Comparison of ENCODE assay signal across 9 mouse cellular contexts in genomic region chr7:112473649-112474435, GRCm38 (mm10). TPM values are rescaled to one million over a fixed set of nuclear protein-coding genes. Genes with fewer than 3 reads are reported as not detected.
A peak's percentile ranks its signal among the peaks of the same experiment; 100 is the strongest.
DNase-seq lines count a peak whose midpoint lies in the region; ATAC-seq and TF ChIP-seq lines count a peak whose summit lies in the region.
"Had no signal": no experiment of that assay in that cellular context is flagged by ENCODE, and none has a peak within 500 bp of the region (broad histone marks: within the 10 kb centered on the region; RNA-seq: fewer than 3 reads in every experiment).

No protein-coding gene starts in this region.

- no peak for DNase-seq in heart, adult 18-20 months
- DNase-seq in embryonic facial prominence, embryonic 11.5 days (ENCODE audit: low spot score), result peak; percentile 77
- DNase-seq in mesoderm, embryonic 11.5 days (ENCODE audit: low read depth, low spot score), result peak; percentile 50
- DNase-seq in natural killer cell, adult 2 months (ENCODE audit: low spot score in 2 of 2), result no peak
- DNase-seq in liver, postnatal 0 days, result no peak
- DNase-seq in testis, postnatal 14 days (ENCODE audit: low spot score), result no peak

- 29% methylated on average over 14 of the region's 14 CpGs for WGBS in heart, embryonic 16.5 days
- WGBS in embryonic facial prominence, embryonic 11.5 days, result 16% methylated on average over 14 of the region's 14 CpGs
- 27% methylated on average over 14 of the region's 14 CpGs for WGBS in intestine, embryonic 15.5 days
- 49% methylated on average over 14 of the region's 14 CpGs for WGBS in liver, postnatal 0 days (ENCODE audit: insufficient replicate concordance)

- H3K4me3 ChIP-seq in heart, embryonic 16.5 days (ENCODE audit: low read length), result no peak overlapping the region
- no peak overlapping the region for H3K4me3 ChIP-seq in embryonic facial prominence, embryonic 11.5 days (ENCODE audit: low read depth, low read length)
- H3K4me3 ChIP-seq in intestine, embryonic 15.5 days (replicated peaks), result no peak overlapping the region
- H3K4me3 ChIP-seq in liver, postnatal 0 days (ENCODE audit: low read depth, low read length), result no peak overlapping the region

- H3K27me3 ChIP-seq in heart, embryonic 16.5 days (ENCODE audit: control insufficient read depth, insufficient read depth, low read length), result no peaks in the 10 kb centered on the region
- H3K27me3 ChIP-seq in embryonic facial prominence, embryonic 11.5 days (ENCODE audit: control insufficient read depth, insufficient read depth, low read length), result no peaks in the 10 kb centered on the region
- H3K27me3 ChIP-seq in intestine, embryonic 15.5 days (replicated peaks), result no peaks in the 10 kb centered on the region
- no peaks in the 10 kb centered on the region for H3K27me3 ChIP-seq in liver, postnatal 0 days (ENCODE audit: insufficient read depth, low read length)

- no peaks in the 10 kb centered on the region for H3K9me3 ChIP-seq in heart, embryonic 16.5 days (replicated peaks; ENCODE audit: control insufficient read depth, low read length)
- H3K9me3 ChIP-seq in embryonic facial prominence, embryonic 11.5 days (replicated peaks; ENCODE audit: control insufficient read depth, low read length), result no peaks in the 10 kb centered on the region
- no peaks in the 10 kb centered on the region for H3K9me3 ChIP-seq in intestine, embryonic 15.5 days
- no peaks in the 10 kb centered on the region for H3K9me3 ChIP-seq in liver, postnatal 0 days (ENCODE audit: low read length)

- no peak overlapping the region for H3K9ac ChIP-seq in heart, embryonic 16.5 days (ENCODE audit: low read length)
- peak overlapping the region; percentile 22; the same call in 1 of the 2 replicates for H3K9ac ChIP-seq in embryonic facial prominence, embryonic 11.5 days (replicated peaks; ENCODE audit: low read length)
- H3K9ac ChIP-seq in intestine, embryonic 15.5 days, result no peak overlapping the region
- no peak overlapping the region for H3K9ac ChIP-seq in liver, postnatal 0 days (replicated peaks)

- TF ChIP-seq CTCF in liver, postnatal 0 days (IDR thresholded peaks at IDR 0.05; ENCODE audit: low read depth), result no peak

- no peak overlapping the region for H3K4me2 ChIP-seq in heart, embryonic 16.5 days (ENCODE audit: low read depth, low read length)
- 0 out of 2 replicates have a peak overlapping the region, but pooled peaks have one; percentile 7 for H3K4me2 ChIP-seq in embryonic facial prominence, embryonic 11.5 days (ENCODE audit: low read depth, low read length)
- H3K4me2 ChIP-seq in intestine, embryonic 15.5 days (replicated peaks), result no peak overlapping the region
- H3K4me2 ChIP-seq in liver, postnatal 0 days (ENCODE audit: low read depth, low read length), result no peak overlapping the region

- no peak for TF ChIP-seq EP300 in liver, postnatal 0 days (IDR thresholded peaks at IDR 0.05; ENCODE audit: low read depth)

- no peak; the same call in 1 of the 2 replicates for ATAC-seq in heart, embryonic 16.5 days (replicated peaks; ENCODE audit: extremely low read depth, insufficient read depth, low FRiP score)
- ATAC-seq in embryonic facial prominence, embryonic 11.5 days (replicated peaks; ENCODE audit: insufficient number of reproducible peaks, low FRiP score, low TSS enrichment, low read depth), result peak; percentile 36
- peak; percentile 62 for ATAC-seq in intestine, embryonic 15.5 days
- no peak for ATAC-seq in liver, postnatal 0 days

- no peaks in the 10 kb centered on the region for H3K36me3 ChIP-seq in heart, embryonic 16.5 days (ENCODE audit: control insufficient read depth, insufficient read depth)
- no peaks in the 10 kb centered on the region for H3K36me3 ChIP-seq in embryonic facial prominence, embryonic 11.5 days (replicated peaks; ENCODE audit: control insufficient read depth, insufficient read depth, low read depth, low read length)
- no peaks in the 10 kb centered on the region for H3K36me3 ChIP-seq in intestine, embryonic 15.5 days
- no peaks in the 10 kb centered on the region for H3K36me3 ChIP-seq in liver, postnatal 0 days (replicated peaks; ENCODE audit: insufficient read depth, low read length)

- peaks cover 30% of the 10 kb centered on the region for H3K4me1 ChIP-seq in heart, embryonic 16.5 days (ENCODE audit: control insufficient read depth, insufficient read depth, low read length)
- H3K4me1 ChIP-seq in embryonic facial prominence, embryonic 11.5 days (ENCODE audit: control insufficient read depth, insufficient read depth, low read length), result peaks cover 8% of the 10 kb centered on the region
- H3K4me1 ChIP-seq in intestine, embryonic 15.5 days (replicated peaks), result peaks cover 25% of the 10 kb centered on the region
- peaks cover 3% of the 10 kb centered on the region; the same call in 1 of the 2 replicates for H3K4me1 ChIP-seq in liver, postnatal 0 days (ENCODE audit: insufficient read depth)

- peak overlapping the region; percentile 34; the same call in 1 of the 2 replicates for H3K27ac ChIP-seq in heart, embryonic 16.5 days (ENCODE audit: low read length)
- peak overlapping the region; percentile 47 for H3K27ac ChIP-seq in embryonic facial prominence, embryonic 11.5 days (replicated peaks; ENCODE audit: low read depth, low read length)
- peak overlapping the region; percentile 55 for H3K27ac ChIP-seq in intestine, embryonic 15.5 days
- H3K27ac ChIP-seq in liver, postnatal 0 days (ENCODE audit: low read depth), result no peak overlapping the region

RNA-seq across cellular contexts. Expression of gene Parva, which starts 46.5 kb away (rescaled TPM):
- 65.8 and 75.1 TPM in 2 replicates for polyA plus RNA-seq in heart, embryonic 16.5 days (2015; fragmentation: Nextera tagmentation; extraction: Ambion mirVana)
- 10 to 100 TPM; 38.9 to 42.8 TPM for total RNA-seq in heart, adult 18-20 months (2021)
- polyA plus RNA-seq in embryonic facial prominence, embryonic 11.5 days (2014; fragmentation: Nextera tagmentation; extraction: Ambion mirVana), result 72.6 and 77.2 TPM in 2 replicates
- 79.8 and 90.0 TPM in 2 replicates for polyA plus RNA-seq in intestine, embryonic 15.5 days (2015; fragmentation: Nextera tagmentation; extraction: Ambion mirVana)
- 8.0 and 8.6 TPM in 2 replicates for polyA plus RNA-seq in liver, postnatal 0 days (2015; fragmentation: Nextera tagmentation; extraction: Ambion mirVana)
- total RNA-seq: megakaryocyte progenitor cell, adult 5-6 weeks had no signal

Comparison
In these comparisons a context has a peak if more than half of its experiments do, and no peak if none do; other contexts are left out.
1. ATAC-seq: peak in embryonic facial prominence, embryonic 11.5 days (single experiment) and intestine, embryonic 15.5 days (single experiment); none in heart, embryonic 16.5 days (single experiment) and liver, postnatal 0 days (single experiment).
2. DNase-seq: peak in embryonic facial prominence, embryonic 11.5 days (single experiment) and mesoderm, embryonic 11.5 days (single experiment); none in heart, adult 18-20 months (0 of 2), natural killer cell, adult 2 months (0 of 2), liver, postnatal 0 days (single experiment) and testis, postnatal 14 days (single experiment).